Mouse (Mus musculus) heart, postnatal 14 days (tissue): ENCODE measurements around the gene Anks6. TPM values are rescaled to one million over a fixed set of nuclear protein-coding genes. Genes with fewer than 3 reads are reported as not detected.
A peak's percentile ranks its signal among the peaks of the same experiment; 100 is the strongest.
"Not testable (repeated sequence)": the region's sequence is repeated elsewhere in the genome, so short reads cannot be mapped to it uniquely, and the experiment has no call there.

Source experiments
- DNase-seq, 2 experiments: peaks; one replicate each; pipeline ENCODE4 v3.0.0; 2021 to 2022
- intact Hi-C: fragments of 180-260 bp; cut with DNase I; formaldehyde crosslinking; loops from one replicate; pipeline ENCODE4 v1.15.1; 2025
- long read RNA-seq, 2 experiments: library from polyadenylated mRNA; stranded (forward); transcript quantifications; one replicate each; pipeline ENCODE4 v2.0.0; 2021
- total RNA-seq, 2 experiments: library from RNA; stranded (reverse); gene quantifications; 2 replicates each; pipeline ENCODE4 v1.2.3; 2021

The Anks6 gene
- 1 to 10 TPM; 3.9 to 4.0 TPM for total RNA-seq
- long read RNA-seq, experiment 1, partial matches to known transcripts, result 1 of 3 reads
- long read RNA-seq, experiment 1, other reads (novel, unspliced or antisense), result 2 of 3 reads
- long read RNA-seq, experiment 2, partial matches to known transcripts, result 2 of 6 reads
- long read RNA-seq, experiment 2, other reads (novel, unspliced or antisense), result 2 of 6 reads

- DNase-seq, result peak; percentile 86 to 90
- intact Hi-C loops, result loop anchor here (5.0 to 10.0 kb wide), 2 partner anchors 195 to 988 kb away; partner anchors contain the start of gene Nr4a3
These were observed at the start of gene Anks6 for GRCm38 (mm10) chr4:47056791-47057509. Anks6 (minus strand) TSS chr4:47057427.

- DNase-seq, result peak in 1 of 2 experiments; percentile 11
- intact Hi-C loops, result no loop called here
These were observed 46.3 kb upstream of the Anks6 start for GRCm38 (mm10) chr4:47103561-47103960.

GRCm38 (mm10) chr4:47093647-47094046, 36.4 kb upstream of the Anks6 start:
- intact Hi-C loops, result no loop called here
- no peak for DNase-seq

GRCm38 (mm10) chr4:47093161-47093560, 35.9 kb upstream of the Anks6 start:
- intact Hi-C loops, result no loop called here
- no peak for DNase-seq

GRCm38 (mm10) chr4:47092387-47093021, 35.3 kb upstream of the Anks6 start:
- DNase-seq, result no peak
- intact Hi-C loops, result no loop called here

GRCm38 (mm10) chr4:47091493-47092386, 34.5 kb upstream of the Anks6 start, which contains the start of gene Galnt12:
Galnt12 (plus strand) TSS chr4:47091909.
- DNase-seq, result peak; percentile 23 to 25

GRCm38 (mm10) chr4:47088671-47089070, 31.4 kb upstream of the Anks6 start:
- DNase-seq, result no peak
- intact Hi-C loops, result no loop called here

More at GRCm38 (mm10) chr4:47091493-47092386, 34.5 kb upstream of the Anks6 start, which contains the start of gene Galnt12:
- intact Hi-C loops, result no loop called here

- DNase-seq, result no peak
- intact Hi-C loops, result no loop called here
These were observed 26.6 kb upstream of the Anks6 start for GRCm38 (mm10) chr4:47083824-47084223.

GRCm38 (mm10) chr4:47080647-47081010, 23.4 kb upstream of the Anks6 start:
- no peak for DNase-seq
- intact Hi-C loops, result no loop called here

GRCm38 (mm10) chr4:47079997-47080646, 22.9 kb upstream of the Anks6 start:
- intact Hi-C loops, result no loop called here
- DNase-seq, result no peak

GRCm38 (mm10) chr4:47075054-47075453, 17.8 kb upstream of the Anks6 start:
- intact Hi-C loops, result no loop called here
- DNase-seq, result no peak

- intact Hi-C loops, result no loop called here
- no peak for DNase-seq
These were observed 3.7 kb upstream of the Anks6 start for GRCm38 (mm10) chr4:47060900-47061299.

- intact Hi-C loops, result loop anchor here (5.0 to 10.0 kb wide), 2 partner anchors 195 to 987 kb away; partner anchors contain the start of gene Nr4a3
- DNase-seq, result no peak
These were observed 491 bp upstream of the Anks6 start for GRCm38 (mm10) chr4:47057510-47058325.

- DNase-seq, result no peak
- intact Hi-C loops, result loop anchor here (5.0 to 10.0 kb wide), 2 partner anchors 197 to 989 kb away; partner anchors contain the start of gene Nr4a3
These were observed 1.6 kb downstream of the Anks6 start for GRCm38 (mm10) chr4:47055570-47056080.

GRCm38 (mm10) chr4:47055170-47055569, 2.1 kb downstream of the Anks6 start:
- intact Hi-C loops, result loop anchor here (5.0 to 10.0 kb wide), 2 partner anchors 197 to 990 kb away; partner anchors contain the start of gene Nr4a3
- not testable (repeated sequence) for DNase-seq

- intact Hi-C loops, result loop anchor here (10.0 kb wide), 1 partner anchor 993 kb away; the partner anchor contains the start of gene Nr4a3
- DNase-seq, result no peak
These were observed 5.3 kb downstream of the Anks6 start for GRCm38 (mm10) chr4:47051905-47052304.

GRCm38 (mm10) chr4:47050642-47051381, 6.4 kb downstream of the Anks6 start:
- intact Hi-C loops, result loop anchor here (10.0 kb wide), 1 partner anchor 994 kb away; the partner anchor contains the start of gene Nr4a3
- DNase-seq, result no peak

- DNase-seq, result peak; percentile 87 to 94
- intact Hi-C loops, result loop anchor here (10.0 kb wide), 1 partner anchor 995 kb away; the partner anchor contains the start of gene Nr4a3
These were observed 7.1 kb downstream of the Anks6 start for GRCm38 (mm10) chr4:47050167-47050566.
